Mouse (Mus musculus): ENCODE results near the gene Lmna.

DNA sequence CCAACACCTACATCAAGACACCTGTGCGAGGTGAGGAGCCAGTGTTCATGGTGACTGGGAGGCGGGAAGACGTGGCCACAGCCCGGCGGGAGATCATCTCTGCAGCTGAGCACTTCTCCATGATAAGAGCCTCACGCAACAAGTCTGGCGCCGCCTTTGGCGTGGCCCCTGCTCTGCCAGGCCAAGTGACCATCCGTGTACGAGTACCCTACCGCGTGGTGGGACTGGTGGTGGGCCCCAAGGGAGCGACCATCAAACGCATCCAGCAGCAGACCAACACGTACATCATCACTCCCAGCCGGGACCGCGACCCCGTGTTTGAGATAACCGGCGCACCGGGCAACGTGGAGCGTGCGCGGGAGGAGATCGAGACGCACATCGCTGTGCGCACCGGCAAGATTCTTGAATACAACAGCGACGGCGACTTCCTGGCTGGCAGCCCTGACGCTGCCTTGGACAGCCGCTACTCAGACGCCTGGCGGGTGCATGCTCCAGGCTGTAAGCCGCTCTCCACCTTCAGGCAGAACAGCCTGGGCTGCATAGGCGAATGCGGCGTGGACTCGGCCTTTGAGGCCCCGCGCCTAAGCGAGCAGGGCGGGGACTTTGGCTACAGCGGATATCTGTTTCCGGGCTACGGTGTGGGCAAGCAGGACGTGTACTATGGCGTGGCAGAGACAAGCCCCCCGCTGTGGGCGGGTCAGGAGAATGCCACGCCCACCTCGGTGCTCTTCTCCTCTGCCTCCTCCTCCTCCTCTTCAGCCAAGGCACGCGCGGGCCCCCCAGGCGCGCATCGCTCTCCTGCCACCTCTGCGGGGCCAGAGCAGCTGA, 26.6 kb upstream of the Lmna start:
- TF ChIP-seq CTCF (IDR thresholded peaks at IDR 0.05; ENCODE audit: borderline replicate concordance, insufficient read depth, low read depth, low read length) = no peak
- TF ChIP-seq POLR2A (IDR thresholded peaks at IDR 0.05; ENCODE audit: borderline replicate concordance, insufficient read depth, low read length) = peak; percentile 54; the same call in 1 of the 2 replicates
